Mouse (Mus musculus) kidney, postnatal 14 days (tissue): Measurements from ENCODE around the gene Tmem144.

ENCODE experiments used
- DNase-seq: peaks from one replicate; pipeline ENCODE4 v3.0.0; 2022; ENCODE audit warnings: mixed read lengths

The Tmem144 gene

GRCm38 (mm10) chr3:79852654-79853166 is at the start of gene Tmem144:
Gene Tmem144, minus strand, starts transcription at chr3:79852773.
- DNase-seq, result no peak

GRCm38 (mm10) chr3:79901734-79902133 is 49.2 kb upstream of the Tmem144 start:
- no peak for DNase-seq

- DNase-seq, result no peak
Observed at GRCm38 (mm10) chr3:79901321-79901720, 48.7 kb upstream of the Tmem144 start.

- DNase-seq, result no peak
Observed at GRCm38 (mm10) chr3:79900502-79900901, 47.9 kb upstream of the Tmem144 start.

- DNase-seq, result no peak
Observed at GRCm38 (mm10) chr3:79899906-79900305, 47.3 kb upstream of the Tmem144 start.

GRCm38 (mm10) chr3:79898514-79898913 is 45.9 kb upstream of the Tmem144 start:
- no peak for DNase-seq

- DNase-seq, result no peak
Observed at GRCm38 (mm10) chr3:79897534-79898370, 45.2 kb upstream of the Tmem144 start.

- DNase-seq, result no peak
Observed at GRCm38 (mm10) chr3:79887966-79888365, 35.4 kb upstream of the Tmem144 start.

GRCm38 (mm10) chr3:79887161-79887855 is 34.7 kb upstream of the Tmem144 start:
- no peak for DNase-seq

- peak; percentile 26 for DNase-seq
Observed at GRCm38 (mm10) chr3:79886357-79887091, 34.0 kb upstream of the Tmem144 start.

- peak; percentile 73 for DNase-seq
Observed at GRCm38 (mm10) chr3:79885686-79886356, 33.2 kb upstream of the Tmem144 start.

GRCm38 (mm10) chr3:79884761-79885189 is 32.2 kb upstream of the Tmem144 start:
- DNase-seq, result peak; percentile 70

- DNase-seq, result no peak
Observed at GRCm38 (mm10) chr3:79884305-79884704, 31.7 kb upstream of the Tmem144 start, which contains the start of gene Fam198b. Gene Fam198b, plus strand, starts transcription at chr3:79884533.

- DNase-seq, result peak; percentile 74
Observed at GRCm38 (mm10) chr3:79883092-79883491, 30.5 kb upstream of the Tmem144 start.

GRCm38 (mm10) chr3:79881645-79882044 is 29.1 kb upstream of the Tmem144 start:
- no peak for DNase-seq

GRCm38 (mm10) chr3:79879246-79879645 is 26.7 kb upstream of the Tmem144 start:
- DNase-seq, result no peak

- DNase-seq, result peak; percentile 24
Observed at GRCm38 (mm10) chr3:79878350-79878749, 25.8 kb upstream of the Tmem144 start.

- no peak for DNase-seq
Observed at GRCm38 (mm10) chr3:79875471-79875870, 22.9 kb upstream of the Tmem144 start.

- no peak for DNase-seq
Observed at GRCm38 (mm10) chr3:79867121-79867709, 14.6 kb upstream of the Tmem144 start.

GRCm38 (mm10) chr3:79866526-79866925 is 14.0 kb upstream of the Tmem144 start:
- DNase-seq, result no peak

GRCm38 (mm10) chr3:79866089-79866488 is 13.5 kb upstream of the Tmem144 start:
- peak; percentile 42 for DNase-seq

- no peak for DNase-seq
Observed at GRCm38 (mm10) chr3:79864824-79865223, 12.3 kb upstream of the Tmem144 start.
